11 mouse cellular contexts compared by ENCODE assay signal in the genomic region with DNA sequence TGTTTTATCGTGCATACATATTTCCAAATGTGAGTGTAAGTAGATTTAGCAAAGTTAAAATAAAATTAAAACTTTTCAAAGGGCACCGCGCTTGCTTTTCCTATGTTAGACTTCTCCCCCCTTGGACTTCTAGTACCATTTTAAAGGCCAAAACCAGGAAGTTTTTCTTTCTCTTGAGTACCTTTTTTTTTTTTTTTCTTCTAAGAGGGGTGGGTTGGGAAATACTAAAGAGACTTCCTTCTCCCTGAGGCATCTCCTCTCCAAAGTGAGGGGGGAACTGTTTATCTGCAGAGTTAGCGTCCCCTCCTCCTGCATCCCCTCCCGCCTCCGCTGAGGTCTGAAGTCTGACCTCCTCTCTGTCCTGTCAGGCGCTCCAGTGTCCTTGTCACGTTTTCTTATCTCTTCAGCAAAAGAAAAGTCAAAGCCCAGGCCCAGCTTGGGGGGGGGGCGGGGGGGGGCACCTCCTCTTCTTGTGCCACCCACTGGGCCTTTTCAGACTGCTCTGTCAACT.
DNase-seq lines count a peak whose midpoint lies in the region; ATAC-seq and TF ChIP-seq lines count a peak whose summit lies in the region.
"Had no signal": no experiment of that assay in that cellular context is flagged by ENCODE, and none has a peak within 500 bp of the region (broad histone marks: within the 10 kb centered on the region; RNA-seq: fewer than 3 reads in every experiment).

No protein-coding gene starts in this region.

- H3K27ac ChIP-seq in heart, embryonic 12.5 days (ENCODE audit: poor library complexity, severe bottlenecking) = no peak overlapping the region
- H3K27ac ChIP-seq in lung, embryonic 14.5 days (ENCODE audit: low read depth) = peak overlapping the region; percentile 88
- peak overlapping the region; percentile 71 for H3K27ac ChIP-seq in embryonic facial prominence, embryonic 13.5 days

- H3K4me2 ChIP-seq in heart, embryonic 12.5 days = peak overlapping the region; percentile 23; the same call in 1 of the 2 replicates
- peak overlapping the region; percentile 49 for H3K4me2 ChIP-seq in lung, embryonic 14.5 days
- peak overlapping the region; percentile 48 for H3K4me2 ChIP-seq in embryonic facial prominence, embryonic 13.5 days

- 0 out of 2 replicates have a peak, but pooled peaks cover under 1% of the 10 kb centered on the region for H3K9me3 ChIP-seq in heart, embryonic 12.5 days (replicated peaks)
- H3K9me3 ChIP-seq in lung, embryonic 14.5 days (ENCODE audit: low read depth, low read length) = no peaks in the 10 kb centered on the region
- no peaks in the 10 kb centered on the region for H3K9me3 ChIP-seq in embryonic facial prominence, embryonic 13.5 days

- DNase-seq in heart, postnatal 4 days = no peak
- peak; percentile 73 for DNase-seq in lung, embryonic 14.5 days
- DNase-seq in lung, postnatal 36 days = no peak
- DNase-seq in retina, embryonic 14.5 days (ENCODE audit: low spot score) = no peak
- no peak for DNase-seq in adipocyte (ENCODE audit: low spot score)
- DNase-seq: cerebellum, adult 2 months; kidney, adult 11 months; right cerebral cortex, adult 18-20 months had no signal

- peak; percentile 30; the same call in 1 of the 2 replicates for ATAC-seq in heart, embryonic 12.5 days (ENCODE audit: insufficient number of reproducible peaks, low FRiP score)
- ATAC-seq in lung, embryonic 14.5 days (ENCODE audit: insufficient read depth) = peak; percentile 66
- ATAC-seq in embryonic facial prominence, embryonic 13.5 days (ENCODE audit: insufficient number of reproducible peaks, insufficient read depth, low FRiP score, low TSS enrichment, low read depth) = no peak
- 0 out of 2 replicates have a peak, but pooled peaks have one; percentile 8 for ATAC-seq in megakaryocyte, adult 5-6 weeks (ENCODE audit: poor library complexity, severe bottlenecking)

- no peak overlapping the region for H3K4me3 ChIP-seq in heart, embryonic 12.5 days
- H3K4me3 ChIP-seq in lung, embryonic 14.5 days (ENCODE audit: low read depth, low read length) = no peak overlapping the region
- no peak overlapping the region for H3K4me3 ChIP-seq in embryonic facial prominence, embryonic 13.5 days

- whole genome bisulfite sequencing in heart, embryonic 12.5 days = 14% methylated on average over 9 of the region's 9 CpGs
- WGBS in lung, embryonic 14.5 days = 18% methylated on average over 9 of the region's 9 CpGs
- WGBS in embryonic facial prominence, embryonic 13.5 days = 24% methylated on average over 9 of the region's 9 CpGs

- H3K4me1 ChIP-seq in heart, embryonic 12.5 days (replicated peaks) = peaks cover 49% of the 10 kb centered on the region
- peaks cover 21% of the 10 kb centered on the region for H3K4me1 ChIP-seq in lung, embryonic 14.5 days (ENCODE audit: insufficient read depth)
- peaks cover 42% of the 10 kb centered on the region for H3K4me1 ChIP-seq in embryonic facial prominence, embryonic 13.5 days

- H3K9ac ChIP-seq in heart, embryonic 12.5 days = no peak overlapping the region
- no peak overlapping the region for H3K9ac ChIP-seq in lung, embryonic 14.5 days
- no peak overlapping the region for H3K9ac ChIP-seq in embryonic facial prominence, embryonic 13.5 days

- no peak for TF ChIP-seq CTCF in lung, embryonic 14.5 days (IDR thresholded peaks at IDR 0.05; ENCODE audit: low read depth)

- H3K36me3 ChIP-seq in heart, embryonic 12.5 days = no peaks in the 10 kb centered on the region
- H3K36me3 ChIP-seq in lung, embryonic 14.5 days (ENCODE audit: insufficient read depth) = no peaks in the 10 kb centered on the region
- no peaks in the 10 kb centered on the region for H3K36me3 ChIP-seq in embryonic facial prominence, embryonic 13.5 days

- H3K27me3 ChIP-seq in heart, embryonic 12.5 days (replicated peaks) = no peaks in the 10 kb centered on the region
- H3K27me3 ChIP-seq in lung, embryonic 14.5 days (ENCODE audit: insufficient read depth, low read length) = no peaks in the 10 kb centered on the region
- peaks cover 6% of the 10 kb centered on the region for H3K27me3 ChIP-seq in embryonic facial prominence, embryonic 13.5 days
